ENCODE assay signal across 10 mouse cellular contexts in genomic region chr16:4939412-4939811, GRCm38 (mm10). TPM values are rescaled to one million over a fixed set of nuclear protein-coding genes. Genes with fewer than 3 reads are reported as not detected.
DNase-seq lines count a peak whose midpoint lies in the region; ATAC-seq lines count a peak whose summit lies in the region.
"Had no signal": no experiment of that assay in that cellular context is flagged by ENCODE, and none has a peak within 500 bp of the region (broad histone marks: within the 10 kb centered on the region; RNA-seq: fewer than 3 reads in every experiment).

No protein-coding gene starts in this region.

- H3K9me3 ChIP-seq in embryonic facial prominence, embryonic 13.5 days: no peaks in the 10 kb centered on the region
- H3K9me3 ChIP-seq in hindbrain, embryonic 11.5 days (ENCODE audit: control insufficient read depth, low read length): no peaks in the 10 kb centered on the region
- H3K9me3 ChIP-seq in limb, embryonic 11.5 days (ENCODE audit: control insufficient read depth, low read length): no peaks in the 10 kb centered on the region
- no peaks in the 10 kb centered on the region for H3K9me3 ChIP-seq in midbrain, embryonic 10.5 days (replicated peaks)

- H3K27ac ChIP-seq in embryonic facial prominence, embryonic 13.5 days: peak overlapping the region; percentile 91
- peak overlapping the region; percentile 70 for H3K27ac ChIP-seq in hindbrain, embryonic 11.5 days (ENCODE audit: low read depth, low read length)
- peak overlapping the region; percentile 75 for H3K27ac ChIP-seq in limb, embryonic 11.5 days (replicated peaks; ENCODE audit: low read depth, low read length)
- peak overlapping the region; percentile 78 for H3K27ac ChIP-seq in midbrain, embryonic 10.5 days (replicated peaks)

- peak; percentile 67 for ATAC-seq in embryonic facial prominence, embryonic 13.5 days (ENCODE audit: insufficient number of reproducible peaks, insufficient read depth, low FRiP score, low TSS enrichment, low read depth)
- ATAC-seq in hindbrain, embryonic 11.5 days (ENCODE audit: low FRiP score): peak; percentile 77
- peak; percentile 58 for ATAC-seq in limb, embryonic 11.5 days (ENCODE audit: insufficient number of reproducible peaks, low FRiP score, low TSS enrichment, low read depth)

- H3K9ac ChIP-seq in embryonic facial prominence, embryonic 13.5 days: peak overlapping the region; percentile 95
- H3K9ac ChIP-seq in hindbrain, embryonic 11.5 days (ENCODE audit: low read depth, low read length): peak overlapping the region; percentile 83
- H3K9ac ChIP-seq in limb, embryonic 11.5 days (ENCODE audit: low read length): peak overlapping the region; percentile 88

- H3K4me3 ChIP-seq in embryonic facial prominence, embryonic 13.5 days: peak overlapping the region; percentile 94
- peak overlapping the region; percentile 71 for H3K4me3 ChIP-seq in hindbrain, embryonic 11.5 days (ENCODE audit: low read depth, low read length)
- H3K4me3 ChIP-seq in limb, embryonic 11.5 days (ENCODE audit: low read depth, low read length): peak overlapping the region; percentile 92
- H3K4me3 ChIP-seq in midbrain, embryonic 10.5 days: peak overlapping the region; percentile 63

- H3K4me2 ChIP-seq in embryonic facial prominence, embryonic 13.5 days: peak overlapping the region; percentile 89
- peak overlapping the region; percentile 81 for H3K4me2 ChIP-seq in hindbrain, embryonic 11.5 days (replicated peaks; ENCODE audit: low read depth, low read length)
- peak overlapping the region; percentile 93 for H3K4me2 ChIP-seq in limb, embryonic 11.5 days (ENCODE audit: low read depth, severe bottlenecking)

- peak; percentile 96 for DNase-seq in heart, adult 11 months
- no peak for DNase-seq in heart, adult 18-20 months
- DNase-seq in ES-CJ7 (ENCODE audit: low read depth, low spot score): peak; percentile 64
- no peak for DNase-seq in hindbrain, embryonic 11.5 days (ENCODE audit: low spot score)
- peak; percentile 53 for DNase-seq in limb, embryonic 11.5 days (ENCODE audit: low spot score)
- peak; percentile 35 for DNase-seq in midbrain, embryonic 10.5 days (ENCODE audit: low spot score)
- no peak for DNase-seq in thymus, postnatal 10 days (ENCODE audit: low spot score in 2 of 2)

- no peaks in the 10 kb centered on the region for H3K27me3 ChIP-seq in embryonic facial prominence, embryonic 13.5 days
- no peaks in the 10 kb centered on the region for H3K27me3 ChIP-seq in hindbrain, embryonic 11.5 days (ENCODE audit: control insufficient read depth, insufficient read depth, low read length)
- no peaks in the 10 kb centered on the region for H3K27me3 ChIP-seq in limb, embryonic 11.5 days (ENCODE audit: control insufficient read depth, insufficient read depth, low read length)
- no peaks in the 10 kb centered on the region for H3K27me3 ChIP-seq in midbrain, embryonic 10.5 days (ENCODE audit: low read depth, poor library complexity, severe bottlenecking)

- WGBS in embryonic facial prominence, embryonic 13.5 days: 3% methylated on average over 16 of the region's 16 CpGs
- WGBS in hindbrain, embryonic 11.5 days: 4% methylated on average over 16 of the region's 16 CpGs
- 2% methylated on average over 16 of the region's 16 CpGs for WGBS in limb, embryonic 11.5 days
- WGBS in midbrain, embryonic 10.5 days: 3% methylated on average over 16 of the region's 16 CpGs

- peaks cover 82% of the 10 kb centered on the region for H3K36me3 ChIP-seq in embryonic facial prominence, embryonic 13.5 days
- H3K36me3 ChIP-seq in hindbrain, embryonic 11.5 days (ENCODE audit: control insufficient read depth, insufficient read depth, low read length): peaks cover 13% of the 10 kb centered on the region; the same call in 1 of the 2 replicates
- H3K36me3 ChIP-seq in limb, embryonic 11.5 days (ENCODE audit: control insufficient read depth, insufficient read depth, low read length): peaks cover 32% of the 10 kb centered on the region
- peaks cover 82% of the 10 kb centered on the region for H3K36me3 ChIP-seq in midbrain, embryonic 10.5 days

- peaks cover 18% of the 10 kb centered on the region for H3K4me1 ChIP-seq in embryonic facial prominence, embryonic 13.5 days
- H3K4me1 ChIP-seq in hindbrain, embryonic 11.5 days (replicated peaks; ENCODE audit: control insufficient read depth, insufficient read depth, low read length): peaks cover 2% of the 10 kb centered on the region; the same call in 1 of the 2 replicates
- 0 out of 2 replicates have a peak, but pooled peaks cover 5% of the 10 kb centered on the region for H3K4me1 ChIP-seq in limb, embryonic 11.5 days (ENCODE audit: control insufficient read depth, insufficient read depth, low read length)
- H3K4me1 ChIP-seq in midbrain, embryonic 10.5 days: peaks cover 18% of the 10 kb centered on the region

RNA-seq across cellular contexts. Expression of gene Nudt16l1, which starts 0.9 kb away (rescaled TPM):
- 10 to 100 TPM; 19.1 to 20.4 TPM for total RNA-seq in heart, adult 18-20 months (2021)
- 179 and 185 TPM in 2 replicates for polyA plus RNA-seq in embryonic facial prominence, embryonic 13.5 days (2015; fragmentation: Nextera tagmentation; extraction: Ambion mirVana)
- 131 and 138 TPM in 2 replicates for polyA plus RNA-seq in hindbrain, embryonic 11.5 days (2014; fragmentation: Nextera tagmentation; extraction: Ambion mirVana)
- 163 and 172 TPM in 2 replicates for polyA plus RNA-seq in limb, embryonic 11.5 days (2014; fragmentation: Nextera tagmentation; extraction: Ambion mirVana)
- 136 and 141 TPM in 2 replicates for polyA plus RNA-seq in midbrain, embryonic 10.5 days (2016; fragmentation: Nextera tagmentation; extraction: Ambion mirVana)

RNA-seq across cellular contexts. Expression of gene Anks3, which starts 24.6 kb away (rescaled TPM):
- 10 to 100 TPM; 11.3 to 14.7 TPM for total RNA-seq in heart, adult 18-20 months (2021)
- polyA plus RNA-seq in embryonic facial prominence, embryonic 13.5 days (2015; fragmentation: Nextera tagmentation; extraction: Ambion mirVana): 67.6 and 68.4 TPM in 2 replicates
- 41.1 and 46.6 TPM in 2 replicates for polyA plus RNA-seq in hindbrain, embryonic 11.5 days (2014; fragmentation: Nextera tagmentation; extraction: Ambion mirVana)
- polyA plus RNA-seq in limb, embryonic 11.5 days (2014; fragmentation: Nextera tagmentation; extraction: Ambion mirVana): 41.0 and 41.2 TPM in 2 replicates
- polyA plus RNA-seq in midbrain, embryonic 10.5 days (2016; fragmentation: Nextera tagmentation; extraction: Ambion mirVana): 54.5 and 62.1 TPM in 2 replicates

RNA-seq across cellular contexts. Expression of gene Mgrn1, which starts 53.4 kb away (rescaled TPM):
- total RNA-seq in heart, adult 18-20 months (2021): 100 to 1,000 TPM; 165 to 167 TPM
- polyA plus RNA-seq in embryonic facial prominence, embryonic 13.5 days (2015; fragmentation: Nextera tagmentation; extraction: Ambion mirVana): 87.7 and 95.2 TPM in 2 replicates
- polyA plus RNA-seq in hindbrain, embryonic 11.5 days (2014; fragmentation: Nextera tagmentation; extraction: Ambion mirVana): 61.3 and 68.8 TPM in 2 replicates
- 79.3 and 79.6 TPM in 2 replicates for polyA plus RNA-seq in limb, embryonic 11.5 days (2014; fragmentation: Nextera tagmentation; extraction: Ambion mirVana)
- 68.5 and 78.2 TPM in 2 replicates for polyA plus RNA-seq in midbrain, embryonic 10.5 days (2016; fragmentation: Nextera tagmentation; extraction: Ambion mirVana)

RNA-seq across cellular contexts. Expression of gene Sept12, which starts 58.2 kb away (rescaled TPM):
- not detected for total RNA-seq in heart, adult 18-20 months (2021)
- not detected in 2 replicates for polyA plus RNA-seq in embryonic facial prominence, embryonic 13.5 days (2015; fragmentation: Nextera tagmentation; extraction: Ambion mirVana)
- not detected in 2 replicates for polyA plus RNA-seq in hindbrain, embryonic 11.5 days (2014; fragmentation: Nextera tagmentation; extraction: Ambion mirVana)
- polyA plus RNA-seq in limb, embryonic 11.5 days (2014; fragmentation: Nextera tagmentation; extraction: Ambion mirVana): not detected in 2 replicates
- not detected in 2 replicates for polyA plus RNA-seq in midbrain, embryonic 10.5 days (2016; fragmentation: Nextera tagmentation; extraction: Ambion mirVana)
- total RNA-seq: adrenal gland, adult 18-20 months; left cerebral cortex, adult 18-20 months had no signal

RNA-seq across cellular contexts. Expression of gene Ubald1, which starts 59.3 kb away (rescaled TPM):
- total RNA-seq in heart, adult 18-20 months (2021): 10 to 100 TPM; 14.3 to 19.7 TPM
- 40.2 and 41.5 TPM in 2 replicates for polyA plus RNA-seq in embryonic facial prominence, embryonic 13.5 days (2015; fragmentation: Nextera tagmentation; extraction: Ambion mirVana)
- polyA plus RNA-seq in hindbrain, embryonic 11.5 days (2014; fragmentation: Nextera tagmentation; extraction: Ambion mirVana): 26.1 and 28.9 TPM in 2 replicates
- polyA plus RNA-seq in limb, embryonic 11.5 days (2014; fragmentation: Nextera tagmentation; extraction: Ambion mirVana): 32.0 and 36.4 TPM in 2 replicates
- 29.6 and 36.0 TPM in 2 replicates for polyA plus RNA-seq in midbrain, embryonic 10.5 days (2016; fragmentation: Nextera tagmentation; extraction: Ambion mirVana)

Comparison
In these comparisons a context has a peak if more than half of its experiments do, and no peak if none do; other contexts are left out.
1. DNase-seq: peak in heart, adult 11 months (single experiment), ES-CJ7 (single experiment), limb, embryonic 11.5 days (single experiment) and midbrain, embryonic 10.5 days (single experiment); none in heart, adult 18-20 months (0 of 2), hindbrain, embryonic 11.5 days (single experiment) and thymus, postnatal 10 days (0 of 2).
2. Peak in every context shown above with its lines, with median percentiles within 50 percentile points of each other: ATAC-seq, H3K27ac ChIP-seq, H3K4me2 ChIP-seq, H3K4me3 ChIP-seq and H3K9ac ChIP-seq.